Mouse (Mus musculus) lung, embryonic 16.5 days (tissue): ENCODE data around the gene Galns. TPM values are rescaled to one million over a fixed set of nuclear protein-coding genes. Genes with fewer than 3 reads are reported as not detected.

ENCODE experiments used
- microRNA-seq: library from miRNA; unstranded; fragments of <30 nt; microRNA quantifications from one replicate; pipeline ENCODE4, GENCODE M21; 2016
- polyA plus RNA-seq: library from polyadenylated mRNA; unstranded; fragments of >200 nt; fragmentation: Nextera tagmentation; extraction: Ambion mirVana; gene quantifications from 2 replicates; pipeline ENCODE4 v1.2.1, GENCODE M21; 2015

Gene Galns
- polyA plus RNA-seq, 1 experiment from 2014 or later = 15.0 TPM

Small RNA genes lying within 50 kb of the gene (microRNA-seq; reads per million reads assigned to microRNA genes)
- not detected for gene Mir6396

Other genes with a start within 250 kb of the Galns start
- 37.3 and 41.3 TPM in 2 replicates for gene Zc3h18, start 234.9 kb downstream of the Galns start, polyA plus RNA-seq
- not detected in 2 replicates for gene Il17c, start 189.4 kb downstream of the Galns start, polyA plus RNA-seq
- gene Cyba, start 178.5 kb downstream of the Galns start, polyA plus RNA-seq = 219 and 241 TPM in 2 replicates
- 19.8 and 20.6 TPM in 2 replicates for gene Mvd, start 168.0 kb downstream of the Galns start, polyA plus RNA-seq
- gene Snai3, start 150.7 kb downstream of the Galns start, polyA plus RNA-seq = 1.3 and 1.5 TPM in 2 replicates
- gene Rnf166, start 135.4 kb downstream of the Galns start, polyA plus RNA-seq = 38.1 and 40.1 TPM in 2 replicates
- gene Ctu2, start 135.3 kb downstream of the Galns start, polyA plus RNA-seq = 34.7 and 36.9 TPM in 2 replicates
- 23.3 and 30.0 TPM in 2 replicates for gene Piezo1, start 60.1 kb downstream of the Galns start, polyA plus RNA-seq
- gene Cdt1, start 43.4 kb downstream of the Galns start, polyA plus RNA-seq = 39.1 and 41.1 TPM in 2 replicates
- gene Aprt, start 34.6 kb downstream of the Galns start, polyA plus RNA-seq = 279 and 290 TPM in 2 replicates
- gene Trappc2l, start 177 bp upstream of the Galns start, polyA plus RNA-seq = 48.0 and 62.6 TPM in 2 replicates
- gene Pabpn1l, start 11.3 kb upstream of the Galns start, polyA plus RNA-seq = not detected in 2 replicates
- 5.8 and 6.8 TPM in 2 replicates for gene Cbfa2t3, start 87.6 kb upstream of the Galns start, polyA plus RNA-seq
- 17.0 and 17.1 TPM in 2 replicates for gene Acsf3, start 164.0 kb upstream of the Galns start, polyA plus RNA-seq
- gene Cdh15, start 236.5 kb upstream of the Galns start, polyA plus RNA-seq = 0.49 and 1.0 TPM in 2 replicates